Mouse (Mus musculus) heart, postnatal 36 days (tissue): ENCODE results near the gene Dhx37. TPM values are rescaled to one million over a fixed set of nuclear protein-coding genes. Genes with fewer than 3 reads are reported as not detected.
A peak's percentile ranks its signal among the peaks of the same experiment; 100 is the strongest.

Source experiments
- DNase-seq, 2 experiments: peaks; one replicate each; pipeline ENCODE4 v3.0.0; 2021 to 2022
- intact Hi-C: fragments of 180-260 bp; cut with DNase I; formaldehyde crosslinking; loops from one replicate; pipeline ENCODE4 v1.15.1; 2025
- total RNA-seq, 2 experiments: library from RNA; stranded (reverse); gene quantifications; 2 replicates each; pipeline ENCODE4 v1.2.3; 2021

Dhx37 gene
- 10 to 100 TPM; 11.4 to 11.7 TPM for total RNA-seq

DNA sequence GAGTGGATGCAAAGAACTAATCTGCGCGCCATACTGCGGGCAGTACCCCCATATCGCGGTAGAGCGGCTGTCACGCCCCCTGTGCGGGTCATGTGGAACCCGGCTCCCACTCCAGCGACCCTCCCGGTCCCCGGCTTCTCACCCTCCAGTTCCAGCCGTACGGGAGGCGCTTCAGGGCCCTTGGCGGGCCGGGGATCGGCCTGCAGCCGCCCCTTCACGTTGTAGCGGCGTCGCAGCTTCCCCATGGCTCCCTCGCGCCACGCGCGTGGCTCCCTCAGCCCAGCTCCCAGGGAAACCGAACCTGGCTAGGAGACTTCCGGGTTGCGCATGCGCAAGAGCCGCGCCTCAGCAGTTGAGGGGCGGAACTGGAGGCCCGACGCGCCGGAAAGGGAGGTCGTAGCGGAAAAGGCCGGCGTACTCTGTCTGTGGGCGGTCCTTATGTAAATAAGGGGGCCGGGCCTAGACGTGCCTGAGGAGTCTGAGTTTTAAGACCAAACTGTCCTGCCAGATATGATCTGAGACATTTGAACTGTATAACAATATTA, at the start of gene Dhx37:
Dhx37 (minus strand) TSS at position 329 of the 545 bp plus-strand sequence.
- DNase-seq: peak; percentile 90 to 92
- intact Hi-C loops: loop anchor here (2.0 kb wide), 1 partner anchor 19 kb away; no protein-coding TSS in a partner anchor

DNA sequence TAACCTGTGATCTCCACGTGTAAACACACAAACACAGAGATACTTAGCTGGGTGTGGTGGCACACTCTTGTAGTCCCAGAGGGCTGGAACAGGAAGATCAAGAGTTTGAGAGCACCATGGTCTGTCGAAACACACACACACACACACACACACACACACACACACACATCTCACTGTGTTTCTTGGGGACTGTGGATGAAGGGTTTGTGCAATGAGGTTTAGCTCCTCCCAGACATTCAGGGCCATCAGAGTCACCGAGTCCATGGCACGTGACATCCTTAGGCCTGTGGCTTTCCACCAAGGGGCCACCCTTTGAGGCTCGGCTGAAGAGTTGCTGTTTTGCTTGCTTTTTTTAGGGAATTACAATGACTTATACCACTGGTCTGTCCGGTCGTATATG, 48.6 kb upstream of the Dhx37 start:
- intact Hi-C loops: no loop called here
- DNase-seq: no peak

DNA sequence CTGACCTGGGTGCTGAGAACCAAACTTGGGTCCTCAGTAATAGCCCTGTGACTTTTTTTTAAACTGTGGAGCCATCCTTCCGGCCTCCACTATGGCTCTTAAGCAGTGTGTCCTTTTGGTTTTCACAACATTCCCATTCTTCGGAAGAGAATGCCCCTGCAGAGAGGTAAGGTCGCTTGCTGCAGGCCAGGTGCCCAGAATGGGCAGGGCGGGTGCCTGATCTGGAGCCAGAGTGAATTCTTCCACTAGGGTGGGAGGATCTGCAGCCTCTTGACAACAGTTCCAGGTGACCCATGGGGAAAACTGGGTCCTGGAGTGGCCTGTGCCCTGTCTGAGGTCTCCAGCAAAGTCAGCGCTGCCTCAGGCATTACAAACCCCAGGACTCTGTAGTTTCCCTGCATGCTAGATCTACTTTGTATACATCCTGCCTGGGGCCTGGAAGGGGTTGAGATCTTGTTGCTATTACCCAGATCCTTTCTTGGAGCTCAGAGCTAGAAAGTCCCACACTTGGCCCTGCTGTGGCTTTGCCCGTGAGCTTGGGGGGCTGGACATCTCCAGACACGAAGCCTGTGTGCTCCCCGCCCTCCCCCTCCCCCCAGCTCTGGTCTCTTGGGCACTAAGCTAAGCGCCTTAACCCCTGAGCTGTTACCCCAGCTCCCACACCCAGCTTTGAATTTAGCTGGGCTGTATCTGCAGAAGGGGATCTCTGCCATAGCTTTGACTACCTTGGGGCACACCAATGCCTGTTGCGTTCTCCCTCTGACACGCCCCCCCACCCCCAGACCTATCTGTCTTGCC, 46.7 kb upstream of the Dhx37 start:
- no peak for DNase-seq

DNA sequence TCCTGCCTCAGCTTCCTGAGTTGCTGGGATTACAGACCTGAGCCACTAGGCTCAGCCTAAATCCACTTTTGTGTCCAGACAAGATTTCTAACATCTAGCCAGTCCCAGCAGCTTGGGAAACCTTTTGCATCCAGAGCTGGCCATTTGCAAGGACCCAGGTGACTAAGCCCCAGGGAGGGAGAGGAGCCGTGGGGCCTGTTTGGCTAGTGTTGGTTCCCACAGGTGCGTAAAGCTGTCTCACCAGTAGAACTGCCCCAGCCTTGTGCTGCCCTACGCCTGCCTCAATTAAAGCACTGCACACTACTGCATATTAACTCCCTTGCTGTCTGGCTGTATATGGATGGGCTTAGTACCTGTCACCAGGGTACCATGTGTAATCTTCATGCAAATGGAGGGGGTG, 45.5 kb upstream of the Dhx37 start:
- DNase-seq: no peak
- intact Hi-C loops: no loop called here

More for the DNA sequence above, 46.7 kb upstream of the Dhx37 start:
- intact Hi-C loops: no loop called here

- DNase-seq: no peak
- intact Hi-C loops: no loop called here
These were observed 44.1 kb upstream of the Dhx37 start for GRCm38 (mm10) chr5:125478037-125478436.

- DNase-seq: no peak
- intact Hi-C loops: no loop called here
These were observed 43.6 kb upstream of the Dhx37 start for GRCm38 (mm10) chr5:125477533-125477932.

- no peak for DNase-seq
- intact Hi-C loops: no loop called here
These were observed 42.9 kb upstream of the Dhx37 start for GRCm38 (mm10) chr5:125476799-125477198.

DNA sequence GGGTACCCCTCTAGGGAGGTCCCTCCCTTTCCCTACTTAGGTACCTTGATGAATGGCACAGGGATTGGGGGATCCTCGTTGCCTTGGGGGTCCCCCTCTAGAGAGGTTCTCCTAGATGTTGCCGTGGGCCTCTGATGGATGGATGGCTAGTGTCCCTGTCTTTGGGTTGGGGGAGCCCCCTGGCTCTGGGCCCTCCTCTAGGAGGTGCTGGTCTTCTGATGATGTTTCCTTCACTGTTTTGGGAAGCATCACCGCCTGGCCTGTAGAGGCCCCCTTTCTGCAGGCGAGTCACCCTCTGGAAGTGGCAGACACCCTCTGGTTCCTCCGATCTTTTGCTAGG, 42.3 kb upstream of the Dhx37 start:
- intact Hi-C loops: no loop called here

GRCm38 (mm10) chr5:125475601-125476285, 41.8 kb upstream of the Dhx37 start, which contains the start of gene Aacs:
Gene Aacs, plus strand, starts transcription at chr5:125475814.
- peak; percentile 99 for DNase-seq
- intact Hi-C loops: loop anchor here (1.0 kb wide), 1 partner anchor 10 kb away; no protein-coding TSS in a partner anchor

More for the DNA sequence above, 42.3 kb upstream of the Dhx37 start:
- no peak for DNase-seq

GRCm38 (mm10) chr5:125475030-125475429, 41.1 kb upstream of the Dhx37 start:
- no peak for DNase-seq
- intact Hi-C loops: loop anchor here (1.0 kb wide), 1 partner anchor 10 kb away; no protein-coding TSS in a partner anchor

GRCm38 (mm10) chr5:125472796-125473475, 39.0 kb upstream of the Dhx37 start:
- DNase-seq: no peak
- intact Hi-C loops: no loop called here

GRCm38 (mm10) chr5:125470713-125471112, 36.8 kb upstream of the Dhx37 start:
- intact Hi-C loops: no loop called here
- no peak for DNase-seq

- intact Hi-C loops: no loop called here
- DNase-seq: no peak
These were observed 33.3 kb upstream of the Dhx37 start for GRCm38 (mm10) chr5:125467261-125467660.

GRCm38 (mm10) chr5:125466483-125466882, 32.6 kb upstream of the Dhx37 start:
- intact Hi-C loops: no loop called here
- no peak for DNase-seq

GRCm38 (mm10) chr5:125465701-125466106, 31.8 kb upstream of the Dhx37 start:
- intact Hi-C loops: loop anchor here (1.0 kb wide), 1 partner anchor 10 kb away; the partner anchor contains the start of gene Aacs
- DNase-seq: peak; percentile 86

GRCm38 (mm10) chr5:125465192-125465591, 31.3 kb upstream of the Dhx37 start:
- no peak for DNase-seq
- intact Hi-C loops: loop anchor here (1.0 kb wide), 1 partner anchor 10 kb away; the partner anchor contains the start of gene Aacs

DNA sequence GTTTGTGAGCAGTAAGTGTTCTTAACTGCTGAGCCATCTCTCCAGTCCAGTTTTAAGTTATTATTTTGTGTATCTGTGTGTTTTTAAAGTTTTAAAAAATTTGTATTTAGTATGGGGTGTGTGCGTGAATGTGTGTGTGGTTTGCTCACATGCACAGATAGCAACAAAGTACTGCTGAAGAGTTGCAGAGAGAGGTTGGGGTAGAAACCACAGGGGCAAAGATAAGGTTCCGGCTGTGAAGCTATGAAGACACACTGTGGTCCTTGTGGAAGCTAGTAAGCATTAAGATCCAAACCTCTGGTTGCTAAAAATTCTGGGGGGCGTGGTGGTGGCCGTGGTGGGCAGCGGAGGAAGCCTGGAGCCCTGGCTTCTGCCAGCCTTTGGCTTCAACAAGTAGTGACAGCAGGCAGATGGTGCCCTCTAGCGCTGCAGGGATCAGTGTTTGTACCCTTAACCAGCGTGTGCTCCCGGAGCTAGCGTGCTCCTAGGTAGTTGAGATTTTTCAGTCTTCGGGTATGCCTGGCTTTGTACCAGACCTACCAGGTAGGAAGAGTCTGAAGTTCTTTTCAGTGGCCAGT, 28.0 kb upstream of the Dhx37 start:
- DNase-seq: peak; percentile 40 to 48
- intact Hi-C loops: loop anchor here (2.0 kb wide), 2 partner anchors 49 to 79 kb away; no protein-coding TSS in a partner anchor

- intact Hi-C loops: no loop called here
- no peak for DNase-seq
These were observed 26.7 kb upstream of the Dhx37 start for GRCm38 (mm10) chr5:125460574-125460973.

DNA sequence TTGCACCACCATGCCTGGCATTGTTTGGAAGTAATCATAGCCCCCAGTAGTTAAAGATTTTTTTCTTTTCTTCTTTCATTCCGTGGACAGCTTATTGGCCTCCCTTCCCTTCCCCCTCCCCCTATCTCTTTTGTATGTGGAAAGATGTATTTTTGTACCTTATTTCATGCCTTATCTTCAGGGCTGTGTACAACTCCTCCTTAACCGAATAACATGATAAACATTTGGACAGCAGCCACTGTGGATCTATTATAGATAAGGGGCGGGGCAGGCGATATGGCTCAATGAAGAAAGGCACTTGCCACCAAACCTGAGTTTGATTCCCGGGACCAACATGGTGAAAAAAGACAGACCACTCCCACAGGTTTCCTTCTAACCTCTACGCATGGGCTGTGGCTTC, 23.6 kb upstream of the Dhx37 start:
- no peak for DNase-seq

DNA sequence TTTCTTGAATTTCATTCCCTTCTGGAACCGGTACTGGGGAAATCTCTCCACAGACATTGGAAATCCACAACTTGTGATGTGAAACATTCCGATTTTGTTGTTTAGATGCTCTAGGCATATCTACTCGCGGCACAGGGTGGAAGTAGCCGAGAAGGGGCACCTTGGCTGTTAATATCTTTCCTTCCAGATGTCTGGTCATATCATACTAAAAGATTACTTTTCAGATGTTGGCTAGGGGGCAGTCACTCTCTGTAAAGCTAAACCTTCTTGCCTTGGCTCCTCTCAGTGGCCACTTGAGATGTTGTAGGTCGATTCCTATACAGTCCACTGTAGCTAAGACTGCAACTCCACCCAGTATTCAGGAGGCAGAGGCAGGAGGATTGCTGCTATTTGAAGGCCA, 22.2 kb upstream of the Dhx37 start:
- intact Hi-C loops: no loop called here
- no peak for DNase-seq

More for the DNA sequence above, 23.6 kb upstream of the Dhx37 start:
- intact Hi-C loops: no loop called here
